Mouse (Mus musculus) neural tube, embryonic 15.5 days (tissue): ENCODE measurements around the gene Efna4. TPM values are rescaled to one million over a fixed set of nuclear protein-coding genes. Genes with fewer than 3 reads are reported as not detected.
A peak's percentile ranks its signal among the peaks of the same experiment; 100 is the strongest.

ENCODE experiments used
- ATAC-seq: fragments of 200-750 bp; cut with Nextera tagmentation; 2 replicates; pipeline ENCODE4 v1.8.0; 2017; ENCODE audit warnings: mild to moderate bottlenecking, moderate TSS enrichment, moderate library complexity; ENCODE audit not compliant: low FRiP score
- H3K27ac ChIP-seq: fragments of 300-500 bp; sonication (generic); replicated peaks from 2 replicates; pipeline ENCODE4 v1.5.1; 2015; ENCODE audit warnings: mild to moderate bottlenecking, inconsistent platforms
- H3K27me3 ChIP-seq: fragments of 300-500 bp; sonication (generic); replicated peaks from 2 replicates; pipeline ENCODE4 v1.6.1; 2015; ENCODE audit warnings: inconsistent platforms
- H3K36me3 ChIP-seq: fragments of 300-500 bp; sonication (generic); 2 replicates; pipeline ENCODE4 v1.6.1; 2015; ENCODE audit warnings: inconsistent platforms
- H3K4me1 ChIP-seq: fragments of 300-500 bp; sonication (generic); 2 replicates; pipeline ENCODE4 v1.6.1; 2015; ENCODE audit warnings: inconsistent platforms
- H3K4me2 ChIP-seq: fragments of 300-500 bp; sonication (generic); 2 replicates; pipeline ENCODE4 v1.6.1; 2015; ENCODE audit warnings: inconsistent platforms, mild to moderate bottlenecking, moderate library complexity
- H3K4me3 ChIP-seq: fragments of 300-500 bp; sonication (generic); replicated peaks from 2 replicates; pipeline ENCODE4 v1.5.1; 2015; ENCODE audit warnings: mild to moderate bottlenecking, inconsistent platforms
- H3K9ac ChIP-seq: fragments of 300-500 bp; sonication (generic); replicated peaks from 2 replicates; pipeline ENCODE4 v1.6.1; 2015; ENCODE audit warnings: mild to moderate bottlenecking, inconsistent platforms
- H3K9me3 ChIP-seq: fragments of 300-500 bp; sonication (generic); replicated peaks from 2 replicates; pipeline ENCODE4 v1.6.1; 2016; ENCODE audit warnings: inconsistent platforms
- WGBS: fragments of 180-500 bp; shearing (Covaris S2); methylation state at CpG from one replicate; pipeline ENCODE4 v1.1.7; 2015; ENCODE audit warnings: mixed read lengths; 5-methylcytosine and 5-hydroxymethylcytosine counted together
- polyA plus RNA-seq: library from polyadenylated mRNA; unstranded; fragments of >200 nt; fragmentation: Nextera tagmentation; extraction: Ambion mirVana; gene quantifications from 2 replicates; pipeline ENCODE4 v1.2.1, GENCODE M21; 2015

Efna4 gene
- polyA plus RNA-seq, 1 experiment from 2014 or later, result 3.0 TPM

- Histone ChIP-seq H3K9me3 (no peaks in the 10 kb centered on the region), H3K4me2 (peak overlapping the region; percentile 66), H3K4me3 (peak overlapping the region; percentile 35), H3K4me1 (peaks cover 54% of the 10 kb centered on the region), H3K27me3 (no peaks in the 10 kb centered on the region), H3K9ac (peak overlapping the region; percentile 39), H3K27ac (no peak overlapping the region), H3K36me3 (peaks cover 21% of the 10 kb centered on the region; the same call in 1 of the 2 replicates)
- 4% methylated on average over 11 of the region's 11 CpGs for WGBS
- peak; percentile 63 for ATAC-seq
Observed at GRCm38 (mm10) chr3:89340465-89340864, 2.6 kb upstream of the Efna4 start.

- no peak overlapping the region for H3K4me3 ChIP-seq
- no peaks in the 10 kb centered on the region for H3K9me3 ChIP-seq
- WGBS, result 32% methylated on average over 8 of the region's 8 CpGs
- H3K36me3 ChIP-seq, result peaks cover 17% of the 10 kb centered on the region; the same call in 1 of the 2 replicates
- H3K4me1 ChIP-seq, result peaks cover 54% of the 10 kb centered on the region
- no peak overlapping the region for H3K27ac ChIP-seq
- no peak for ATAC-seq
- 0 out of 2 replicates have a peak overlapping the region, but pooled peaks have one; percentile 11 for H3K9ac ChIP-seq
- H3K4me2 ChIP-seq, result 0 out of 2 replicates have a peak overlapping the region, but pooled peaks have one; percentile 3
- H3K27me3 ChIP-seq, result no peaks in the 10 kb centered on the region
Observed at GRCm38 (mm10) chr3:89339416-89339815, 1.6 kb upstream of the Efna4 start.

- H3K36me3 ChIP-seq, result no peaks in the 10 kb centered on the region
- peak overlapping the region; percentile 58; the same call in 1 of the 2 replicates for H3K27ac ChIP-seq
- WGBS, result 1% methylated on average over 21 of the region's 21 CpGs
- H3K9me3 ChIP-seq, result no peaks in the 10 kb centered on the region
- H3K4me1 ChIP-seq, result peaks cover 66% of the 10 kb centered on the region
- peak overlapping the region; percentile 71 for H3K9ac ChIP-seq
- H3K4me3 ChIP-seq, result peak overlapping the region; percentile 77
- H3K27me3 ChIP-seq, result no peaks in the 10 kb centered on the region
- peak overlapping the region; percentile 90 for H3K4me2 ChIP-seq
- ATAC-seq, result no peak; the same call in 1 of the 2 replicates
Observed at GRCm38 (mm10) chr3:89337062-89337720, 637 bp downstream of the Efna4 start.

- peak overlapping the region; percentile 90 for H3K4me2 ChIP-seq
- H3K9ac ChIP-seq, result no peak overlapping the region
- no peaks in the 10 kb centered on the region for H3K36me3 ChIP-seq
- no peaks in the 10 kb centered on the region for H3K27me3 ChIP-seq
- peaks cover 66% of the 10 kb centered on the region for H3K4me1 ChIP-seq
- ATAC-seq, result no peak
- no peaks in the 10 kb centered on the region for H3K9me3 ChIP-seq
- no peak overlapping the region for H3K27ac ChIP-seq
- 11% methylated on average over 6 of the region's 6 CpGs for WGBS
- H3K4me3 ChIP-seq, result peak overlapping the region; percentile 77
Observed at GRCm38 (mm10) chr3:89336529-89336928, 1.3 kb downstream of the Efna4 start.

GRCm38 (mm10) chr3:89333053-89333452 is 4.8 kb downstream of the Efna4 start:
- no peaks in the 10 kb centered on the region for H3K27me3 ChIP-seq
- no peak for ATAC-seq
- no peak overlapping the region for H3K9ac ChIP-seq
- H3K4me3 ChIP-seq, result no peak overlapping the region
- 41% methylated on average over 11 of the region's 11 CpGs for WGBS
- no peaks in the 10 kb centered on the region for H3K36me3 ChIP-seq
- peaks cover 45% of the 10 kb centered on the region for H3K4me1 ChIP-seq
- H3K27ac ChIP-seq, result no peak overlapping the region
- no peaks in the 10 kb centered on the region for H3K9me3 ChIP-seq
- H3K4me2 ChIP-seq, result no peak overlapping the region

GRCm38 (mm10) chr3:89332476-89332875 is 5.4 kb downstream of the Efna4 start:
- Histone ChIP-seq H3K27ac (no peak overlapping the region), H3K4me3 (no peak overlapping the region), H3K9me3 (no peaks in the 10 kb centered on the region), H3K9ac (no peak overlapping the region), H3K4me2 (no peak overlapping the region), H3K27me3 (no peaks in the 10 kb centered on the region), H3K4me1 (peaks cover 46% of the 10 kb centered on the region), H3K36me3 (no peaks in the 10 kb centered on the region)
- WGBS, result 20% methylated on average over 12 of the region's 12 CpGs
- no peak for ATAC-seq

GRCm38 (mm10) chr3:89332013-89332412 is 5.8 kb downstream of the Efna4 start:
- Histone ChIP-seq H3K4me2 (no peak overlapping the region), H3K4me1 (peaks cover 46% of the 10 kb centered on the region), H3K36me3 (no peaks in the 10 kb centered on the region), H3K4me3 (no peak overlapping the region), H3K9me3 (no peaks in the 10 kb centered on the region), H3K27ac (no peak overlapping the region), H3K9ac (no peak overlapping the region), H3K27me3 (no peaks in the 10 kb centered on the region)
- ATAC-seq, result no peak
- WGBS, result 34% methylated on average over 10 of the region's 10 CpGs

GRCm38 (mm10) chr3:89331561-89331960 is 6.3 kb downstream of the Efna4 start:
- no peaks in the 10 kb centered on the region for H3K27me3 ChIP-seq
- no peak overlapping the region for H3K4me2 ChIP-seq
- H3K4me3 ChIP-seq, result no peak overlapping the region
- no peaks in the 10 kb centered on the region for H3K9me3 ChIP-seq
- no peaks in the 10 kb centered on the region for H3K36me3 ChIP-seq
- no peak overlapping the region for H3K9ac ChIP-seq
- peaks cover 44% of the 10 kb centered on the region for H3K4me1 ChIP-seq
- 0 out of 2 replicates have a peak, but pooled peaks have one; percentile 9 for ATAC-seq
- H3K27ac ChIP-seq, result no peak overlapping the region
- WGBS, result 74% methylated on average over 13 of the region's 13 CpGs

GRCm38 (mm10) chr3:89330948-89331347 is 6.9 kb downstream of the Efna4 start:
- ATAC-seq, result no peak
- WGBS, result 19% methylated on average over 10 of the region's 10 CpGs
- H3K36me3 ChIP-seq, result no peaks in the 10 kb centered on the region
- H3K4me1 ChIP-seq, result peaks cover 40% of the 10 kb centered on the region
- no peak overlapping the region for H3K4me2 ChIP-seq
- H3K27me3 ChIP-seq, result no peaks in the 10 kb centered on the region
- no peak overlapping the region for H3K9ac ChIP-seq
- no peaks in the 10 kb centered on the region for H3K9me3 ChIP-seq
- no peak overlapping the region for H3K4me3 ChIP-seq
- H3K27ac ChIP-seq, result no peak overlapping the region

GRCm38 (mm10) chr3:89330346-89330745 is 7.5 kb downstream of the Efna4 start:
- Histone ChIP-seq H3K9ac (no peak overlapping the region), H3K4me1 (peaks cover 40% of the 10 kb centered on the region), H3K4me3 (no peak overlapping the region), H3K36me3 (no peaks in the 10 kb centered on the region), H3K27me3 (no peaks in the 10 kb centered on the region), H3K27ac (no peak overlapping the region), H3K9me3 (no peaks in the 10 kb centered on the region), H3K4me2 (no peak overlapping the region)
- ATAC-seq, result no peak
- 36% methylated on average over 3 of the region's 3 CpGs for WGBS

- Histone ChIP-seq H3K4me3 (no peak overlapping the region), H3K36me3 (no peaks in the 10 kb centered on the region), H3K9me3 (no peaks in the 10 kb centered on the region), H3K27ac (no peak overlapping the region), H3K27me3 (no peaks in the 10 kb centered on the region), H3K4me1 (peaks cover 40% of the 10 kb centered on the region), H3K9ac (no peak overlapping the region), H3K4me2 (no peak overlapping the region)
- ATAC-seq, result no peak
- WGBS, result 14% methylated on average over 4 of the region's 4 CpGs
Observed at GRCm38 (mm10) chr3:89328623-89329022, 9.2 kb downstream of the Efna4 start.

- WGBS, result 13% methylated on average over 9 of the region's 9 CpGs
- Histone ChIP-seq H3K27me3 (no peaks in the 10 kb centered on the region), H3K4me3 (no peak overlapping the region), H3K27ac (no peak overlapping the region), H3K9ac (no peak overlapping the region), H3K9me3 (no peaks in the 10 kb centered on the region), H3K36me3 (no peaks in the 10 kb centered on the region), H3K4me2 (no peak overlapping the region), H3K4me1 (peaks cover 34% of the 10 kb centered on the region)
- no peak for ATAC-seq
Observed at GRCm38 (mm10) chr3:89327371-89327870, 10.4 kb downstream of the Efna4 start.
